Mouse (Mus musculus): ENCODE results near the gene Spred2. TPM values are rescaled to one million over a fixed set of nuclear protein-coding genes. Genes with fewer than 3 reads are reported as not detected.

Gene Spred2
- polyA plus RNA-seq, 2 experiments = 1.0 to 3.1 TPM

- no peak for DNase-seq (ENCODE audit: low read depth in 3 of 3, low spot score in 3 of 3)
- Histone ChIP-seq H3K27me3 (ENCODE audit: control insufficient read depth, insufficient read depth, low read length) (no peaks in the 10 kb centered on the region), H3K4me2 (ENCODE audit: low read depth) (no peak overlapping the region), H3K4me1 (replicated peaks; ENCODE audit: control insufficient read depth in 2 of 2, insufficient read depth in 2 of 2, low read length in 1 of 2) (peaks cover 10 to 19% of the 10 kb centered on the region in 2 experiments), H3K27ac (no peak overlapping the region), H3K4me3 (ENCODE audit: insufficient read depth in 1 of 2, low read depth in 2 of 2, low read length in 2 of 2) (no peak overlapping the region), H3K9me3 (ENCODE audit: control insufficient read depth, low read length) (no peaks in the 10 kb centered on the region), H3K36me3 (replicated peaks; ENCODE audit: control insufficient read depth, insufficient read depth, low read depth) (no peaks in the 10 kb centered on the region), H3K9ac (replicated peaks) (no peak overlapping the region)
- ATAC-seq (ENCODE audit: insufficient read depth) = no peak
- 51% methylated on average over 11 of the region's 11 CpGs for WGBS (ENCODE audit: insufficient replicate concordance)
- TF ChIP-seq CTCF (IDR thresholded peaks at IDR 0.05; ENCODE audit: low read depth) = no peak
- no peak for TF ChIP-seq EP300 (IDR thresholded peaks at IDR 0.05; ENCODE audit: low read depth)
These were observed 5.1 kb downstream of the Spred2 start for GRCm38 (mm10) chr11:19929087-19929865.

DNA sequence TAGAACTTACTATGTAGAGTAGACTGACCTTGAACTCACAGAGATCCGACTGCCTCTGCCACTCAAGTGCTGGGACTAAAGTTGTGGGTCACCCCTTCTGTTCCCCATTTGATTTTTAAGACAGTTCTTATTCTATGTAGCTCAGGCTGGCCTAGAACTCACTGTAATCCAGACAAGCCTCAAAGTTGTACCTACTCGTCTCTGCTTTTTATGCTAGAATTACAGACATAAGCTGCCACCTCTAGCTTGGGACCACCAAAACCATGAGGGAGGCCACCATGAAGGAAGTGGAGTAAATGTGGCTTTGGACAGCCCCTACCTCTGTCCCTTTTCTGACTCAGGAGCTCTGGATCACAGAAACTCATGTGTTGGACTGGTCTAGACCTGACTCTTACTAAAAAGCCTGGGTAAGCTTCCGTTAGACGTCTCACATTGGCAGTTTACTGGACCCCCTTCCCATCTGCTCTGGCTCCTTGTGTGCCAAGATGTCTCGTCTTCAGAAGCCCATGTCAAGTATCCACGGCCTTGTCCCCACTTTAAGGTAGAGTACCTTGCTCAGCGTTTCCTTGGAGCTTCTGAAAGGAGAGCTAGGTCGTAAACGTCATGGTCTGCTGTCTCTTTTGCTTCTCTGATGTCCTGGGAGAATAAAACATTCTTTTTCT, 7.5 kb downstream of the Spred2 start:
- ATAC-seq (ENCODE audit: insufficient read depth) = no peak
- H3K27me3 ChIP-seq (ENCODE audit: control insufficient read depth, insufficient read depth, low read length) = no peaks in the 10 kb centered on the region
- H3K9ac ChIP-seq (replicated peaks) = no peak overlapping the region
- no peak overlapping the region for H3K4me2 ChIP-seq (ENCODE audit: low read depth)
- no peaks in the 10 kb centered on the region for H3K36me3 ChIP-seq (replicated peaks; ENCODE audit: control insufficient read depth, insufficient read depth, low read depth)
- no peak overlapping the region for H3K4me3 ChIP-seq (ENCODE audit: insufficient read depth in 1 of 2, low read depth in 2 of 2, low read length in 2 of 2)
- peaks cover 2 to 12% of the 10 kb centered on the region in 2 experiments; a peak in 3 of 4 replicates for H3K4me1 ChIP-seq (replicated peaks; ENCODE audit: control insufficient read depth in 2 of 2, insufficient read depth in 2 of 2, low read length in 1 of 2)
- TF ChIP-seq CTCF (IDR thresholded peaks at IDR 0.05; ENCODE audit: low read depth) = no peak
- no peak for TF ChIP-seq EP300 (IDR thresholded peaks at IDR 0.05; ENCODE audit: low read depth)
- no peak for DNase-seq (ENCODE audit: low read depth in 3 of 3, low spot score in 3 of 3)
- 77% methylated on average over 9 of the region's 9 CpGs for WGBS (ENCODE audit: insufficient replicate concordance)
- no peak overlapping the region for H3K27ac ChIP-seq
- no peaks in the 10 kb centered on the region for H3K9me3 ChIP-seq (ENCODE audit: control insufficient read depth, low read length)

- Histone ChIP-seq H3K36me3 (replicated peaks; ENCODE audit: control insufficient read depth, insufficient read depth, low read depth) (no peaks in the 10 kb centered on the region), H3K4me1 (replicated peaks; ENCODE audit: control insufficient read depth in 2 of 2, insufficient read depth in 2 of 2, low read length in 1 of 2) (peaks cover 0 to 9% of the 10 kb centered on the region in 2 experiments; a peak in 2 of 4 replicates), H3K4me3 (ENCODE audit: insufficient read depth in 1 of 2, low read depth in 2 of 2, low read length in 2 of 2) (no peak overlapping the region), H3K9ac (replicated peaks) (no peak overlapping the region), H3K4me2 (ENCODE audit: low read depth) (no peak overlapping the region), H3K27me3 (ENCODE audit: control insufficient read depth, insufficient read depth, low read length) (no peaks in the 10 kb centered on the region), H3K27ac (no peak overlapping the region), H3K9me3 (ENCODE audit: control insufficient read depth, low read length) (no peaks in the 10 kb centered on the region)
- 80% methylated on average over 14 of the region's 14 CpGs for WGBS (ENCODE audit: insufficient replicate concordance)
- DNase-seq (ENCODE audit: low read depth in 3 of 3, low spot score in 3 of 3) = no peak
- no peak for ATAC-seq (ENCODE audit: insufficient read depth)
- TF ChIP-seq EP300 (IDR thresholded peaks at IDR 0.05; ENCODE audit: low read depth) (no peak), CTCF (IDR thresholded peaks at IDR 0.05; ENCODE audit: low read depth) (no peak)
These were observed 8.9 kb downstream of the Spred2 start for GRCm38 (mm10) chr11:19932983-19933511.

DNA sequence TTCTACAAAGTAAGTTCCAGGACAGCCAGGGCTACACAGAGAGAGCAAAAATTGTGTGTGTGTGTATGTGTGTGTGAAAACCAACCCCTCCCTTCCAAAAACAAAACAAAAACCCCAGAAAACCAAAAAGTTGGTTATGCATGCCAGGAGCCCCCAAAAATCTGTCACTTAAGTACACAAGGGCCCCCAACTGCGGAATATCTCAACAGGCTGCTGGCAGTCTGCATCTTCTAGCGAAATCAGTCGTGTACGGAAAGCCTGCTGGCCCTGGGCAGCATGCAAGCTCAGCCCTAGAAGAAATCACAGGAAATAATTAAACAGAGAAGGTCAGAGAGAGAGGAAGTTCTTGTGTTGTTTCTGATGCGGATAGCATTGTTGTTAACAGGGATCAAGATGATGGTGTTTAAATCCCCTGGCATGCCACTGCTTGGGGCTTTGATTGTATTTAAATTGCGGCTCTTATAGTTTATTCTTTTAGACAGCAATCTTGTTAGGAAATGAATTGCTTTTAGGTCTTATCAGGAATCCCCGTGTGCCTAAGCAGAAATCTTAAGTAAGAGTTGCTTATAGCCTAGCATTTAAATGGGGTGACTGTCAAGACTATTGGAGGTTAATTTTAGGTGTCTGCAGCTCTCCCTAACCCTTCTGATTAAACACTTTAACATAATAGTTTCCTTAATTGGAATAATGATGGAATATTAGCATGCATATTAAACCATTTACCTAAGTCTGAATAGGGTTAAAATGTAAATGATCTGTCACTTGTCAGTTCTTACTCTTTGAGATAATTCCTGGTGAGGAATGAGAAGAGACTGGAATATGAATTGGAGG, 11.6 kb downstream of the Spred2 start:
- no peak overlapping the region for H3K4me2 ChIP-seq (ENCODE audit: low read depth)
- no peak overlapping the region for H3K9ac ChIP-seq (replicated peaks)
- peaks cover 0 to 12% of the 10 kb centered on the region in 2 experiments; a peak in 3 of 4 replicates for H3K4me1 ChIP-seq (replicated peaks; ENCODE audit: control insufficient read depth in 2 of 2, insufficient read depth in 2 of 2, low read length in 1 of 2)
- TF ChIP-seq CTCF (IDR thresholded peaks at IDR 0.05; ENCODE audit: low read depth) (no peak), EP300 (IDR thresholded peaks at IDR 0.05; ENCODE audit: low read depth) (no peak)
- no peaks in the 10 kb centered on the region for H3K27me3 ChIP-seq (ENCODE audit: control insufficient read depth, insufficient read depth, low read length)
- ATAC-seq (ENCODE audit: insufficient read depth) (no peak), DNase-seq (ENCODE audit: low read depth in 3 of 3, low spot score in 3 of 3) (no peak)
- H3K27ac ChIP-seq = no peak overlapping the region
- no peak overlapping the region for H3K4me3 ChIP-seq (ENCODE audit: insufficient read depth in 1 of 2, low read depth in 2 of 2, low read length in 2 of 2)
- H3K36me3 ChIP-seq (replicated peaks; ENCODE audit: control insufficient read depth, insufficient read depth, low read depth) = no peaks in the 10 kb centered on the region
- 34% methylated on average over 7 of the region's 7 CpGs for WGBS (ENCODE audit: insufficient replicate concordance)
- no peaks in the 10 kb centered on the region for H3K9me3 ChIP-seq (ENCODE audit: control insufficient read depth, low read length)
